Mouse (Mus musculus): ENCODE measurements around the gene Mme. TPM values are rescaled to one million over a fixed set of nuclear protein-coding genes. Genes with fewer than 3 reads are reported as not detected.

The Mme gene
- polyA plus RNA-seq (2012; rRNA removed): 25.7 and 34.4 TPM in 2 replicates

- no peaks in the 10 kb centered on the region for H3K27me3 ChIP-seq (replicated peaks; ENCODE audit: control insufficient read depth, insufficient read depth, low read length)
- no peaks in the 10 kb centered on the region for H3K36me3 ChIP-seq (ENCODE audit: control insufficient read depth, insufficient read depth, low read length)
- 65% methylated on average over 7 of the region's 7 CpGs for WGBS
- no peak within 1 kb of the TSS for H3K4me3 ChIP-seq (ENCODE audit: insufficient read depth, low read depth, low read length)
- TF ChIP-seq CTCF (conservative IDR thresholded peaks at IDR 0.05; ENCODE audit: insufficient read depth, insufficient read length, low read depth, low read length) (no peak), POLR2A (IDR thresholded peaks at IDR 0.05; ENCODE audit: low read depth, low read length) (no peak)
- H3K27ac ChIP-seq (ENCODE audit: insufficient read depth, low read depth, low read length): no peak within 1 kb of the TSS
- no peaks in the 10 kb centered on the region for H3K4me1 ChIP-seq (ENCODE audit: control insufficient read depth, insufficient read depth, low read length)
- DNase-seq: no peak
Observed at GRCm38 (mm10) chr3:63241099-63241587, at the start of gene Mme. Gene Mme, plus strand, starts transcription at chr3:63241537.

- DNase-seq: no peak
- Histone ChIP-seq H3K4me3 (ENCODE audit: insufficient read depth, low read depth, low read length) (no peak overlapping the region), H3K27me3 (replicated peaks; ENCODE audit: control insufficient read depth, insufficient read depth, low read length) (no peaks in the 10 kb centered on the region), H3K27ac (ENCODE audit: insufficient read depth, low read depth, low read length) (no peak overlapping the region), H3K4me1 (ENCODE audit: control insufficient read depth, insufficient read depth, low read length) (no peaks in the 10 kb centered on the region), H3K36me3 (ENCODE audit: control insufficient read depth, insufficient read depth, low read length) (no peaks in the 10 kb centered on the region)
- WGBS: 73% methylated on average over 3 of the region's 3 CpGs
- TF ChIP-seq CTCF (conservative IDR thresholded peaks at IDR 0.05; ENCODE audit: insufficient read depth, insufficient read length, low read depth, low read length) (no peak), POLR2A (IDR thresholded peaks at IDR 0.05; ENCODE audit: low read depth, low read length) (no peak)
Observed at GRCm38 (mm10) chr3:63196565-63196964, 44.8 kb upstream of the Mme start.

- Histone ChIP-seq H3K4me3 (ENCODE audit: insufficient read depth, low read depth, low read length) (no peak overlapping the region), H3K4me1 (ENCODE audit: control insufficient read depth, insufficient read depth, low read length) (no peaks in the 10 kb centered on the region), H3K36me3 (ENCODE audit: control insufficient read depth, insufficient read depth, low read length) (no peaks in the 10 kb centered on the region), H3K27ac (ENCODE audit: insufficient read depth, low read depth, low read length) (no peak overlapping the region), H3K27me3 (replicated peaks; ENCODE audit: control insufficient read depth, insufficient read depth, low read length) (no peaks in the 10 kb centered on the region)
- TF ChIP-seq POLR2A (IDR thresholded peaks at IDR 0.05; ENCODE audit: low read depth, low read length) (no peak), CTCF (conservative IDR thresholded peaks at IDR 0.05; ENCODE audit: insufficient read depth, insufficient read length, low read depth, low read length) (no peak)
- DNase-seq: no peak
- 96% methylated on average over 2 of the region's 2 CpGs for WGBS
Observed at GRCm38 (mm10) chr3:63198026-63198425, 43.3 kb upstream of the Mme start.

- no peak for TF ChIP-seq CTCF (conservative IDR thresholded peaks at IDR 0.05; ENCODE audit: insufficient read depth, insufficient read length, low read depth, low read length)
- TF ChIP-seq POLR2A (IDR thresholded peaks at IDR 0.05; ENCODE audit: low read depth, low read length): no peak
- H3K36me3 ChIP-seq (ENCODE audit: control insufficient read depth, insufficient read depth, low read length): no peaks in the 10 kb centered on the region
- WGBS: 76% methylated on average over 4 of the region's 4 CpGs
- no peak overlapping the region for H3K4me3 ChIP-seq (ENCODE audit: insufficient read depth, low read depth, low read length)
- no peaks in the 10 kb centered on the region for H3K27me3 ChIP-seq (replicated peaks; ENCODE audit: control insufficient read depth, insufficient read depth, low read length)
- no peak for DNase-seq
- no peak overlapping the region for H3K27ac ChIP-seq (ENCODE audit: insufficient read depth, low read depth, low read length)
- no peaks in the 10 kb centered on the region for H3K4me1 ChIP-seq (ENCODE audit: control insufficient read depth, insufficient read depth, low read length)
Observed at GRCm38 (mm10) chr3:63221867-63222591, 19.3 kb upstream of the Mme start.

GRCm38 (mm10) chr3:63223676-63224075 lies 17.7 kb upstream of the Mme start:
- no peak for TF ChIP-seq POLR2A (IDR thresholded peaks at IDR 0.05; ENCODE audit: low read depth, low read length)
- Histone ChIP-seq H3K27me3 (replicated peaks; ENCODE audit: control insufficient read depth, insufficient read depth, low read length) (no peaks in the 10 kb centered on the region), H3K4me3 (ENCODE audit: insufficient read depth, low read depth, low read length) (no peak overlapping the region), H3K27ac (ENCODE audit: insufficient read depth, low read depth, low read length) (no peak overlapping the region), H3K36me3 (ENCODE audit: control insufficient read depth, insufficient read depth, low read length) (no peaks in the 10 kb centered on the region), H3K4me1 (ENCODE audit: control insufficient read depth, insufficient read depth, low read length) (no peaks in the 10 kb centered on the region)
- WGBS: 90% methylated on average over 1 of the region's 1 CpGs
- DNase-seq: no peak

GRCm38 (mm10) chr3:63235957-63236356 lies 5.4 kb upstream of the Mme start:
- Histone ChIP-seq H3K4me3 (ENCODE audit: insufficient read depth, low read depth, low read length) (no peak overlapping the region), H3K27me3 (replicated peaks; ENCODE audit: control insufficient read depth, insufficient read depth, low read length) (no peaks in the 10 kb centered on the region), H3K27ac (ENCODE audit: insufficient read depth, low read depth, low read length) (no peak overlapping the region), H3K4me1 (ENCODE audit: control insufficient read depth, insufficient read depth, low read length) (no peaks in the 10 kb centered on the region), H3K36me3 (ENCODE audit: control insufficient read depth, insufficient read depth, low read length) (no peaks in the 10 kb centered on the region)
- DNase-seq: no peak
- WGBS: 75% methylated on average over 2 of the region's 2 CpGs
- TF ChIP-seq CTCF (conservative IDR thresholded peaks at IDR 0.05; ENCODE audit: insufficient read depth, insufficient read length, low read depth, low read length) (no peak), POLR2A (IDR thresholded peaks at IDR 0.05; ENCODE audit: low read depth, low read length) (no peak)

GRCm38 (mm10) chr3:63243721-63244120 lies 2.4 kb downstream of the Mme start:
- H3K27me3 ChIP-seq (replicated peaks; ENCODE audit: control insufficient read depth, insufficient read depth, low read length): no peaks in the 10 kb centered on the region
- no peaks in the 10 kb centered on the region for H3K4me1 ChIP-seq (ENCODE audit: control insufficient read depth, insufficient read depth, low read length)
- no peak for TF ChIP-seq CTCF (conservative IDR thresholded peaks at IDR 0.05; ENCODE audit: insufficient read depth, insufficient read length, low read depth, low read length)
- no peak for TF ChIP-seq POLR2A (IDR thresholded peaks at IDR 0.05; ENCODE audit: low read depth, low read length)
- no peak overlapping the region for H3K4me3 ChIP-seq (ENCODE audit: insufficient read depth, low read depth, low read length)
- no peak for DNase-seq
- H3K27ac ChIP-seq (ENCODE audit: insufficient read depth, low read depth, low read length): no peak overlapping the region
- H3K36me3 ChIP-seq (ENCODE audit: control insufficient read depth, insufficient read depth, low read length): no peaks in the 10 kb centered on the region
